Mouse (Mus musculus): ENCODE data around the gene Pcx. TPM values are rescaled to one million over a fixed set of nuclear protein-coding genes. Genes with fewer than 3 reads are reported as not detected.

Pcx gene
- polyA plus RNA-seq, 1 experiment from 2014 or later, result 38.6 TPM

GRCm38 (mm10) chr19:4593792-4594522, 83.7 kb downstream of the Pcx start:
- H3K9me3 ChIP-seq (ENCODE audit: low read length), result no peaks in the 10 kb centered on the region
- H3K36me3 ChIP-seq (ENCODE audit: insufficient read depth, low read length), result no peaks in the 10 kb centered on the region
- ATAC-seq (no peak), DNase-seq (ENCODE audit: low spot score) (no peak)
- no peaks in the 10 kb centered on the region for H3K4me1 ChIP-seq (ENCODE audit: insufficient read depth, low read depth, low read length)
- no peak overlapping the region for H3K4me2 ChIP-seq (replicated peaks; ENCODE audit: low read depth, low read length)
- H3K9ac ChIP-seq (replicated peaks; ENCODE audit: low read depth), result no peak overlapping the region
- TF ChIP-seq EP300 (IDR thresholded peaks at IDR 0.05), result no peak
- no peak for TF ChIP-seq CTCF (IDR thresholded peaks at IDR 0.05)
- no peak overlapping the region for H3K4me3 ChIP-seq (ENCODE audit: low read depth, low read length)
- no peak overlapping the region for H3K27ac ChIP-seq (ENCODE audit: low read length)
- WGBS, result 49% methylated on average over 7 of the region's 7 CpGs
- H3K27me3 ChIP-seq (replicated peaks; ENCODE audit: insufficient read depth, low read length), result no peaks in the 10 kb centered on the region

GRCm38 (mm10) chr19:4596071-4596470, 85.8 kb downstream of the Pcx start:
- WGBS, result 43% methylated on average over 2 of the region's 2 CpGs
- TF ChIP-seq CTCF (IDR thresholded peaks at IDR 0.05), result no peak
- TF ChIP-seq EP300 (IDR thresholded peaks at IDR 0.05), result no peak
- H3K36me3 ChIP-seq (ENCODE audit: insufficient read depth, low read length), result no peaks in the 10 kb centered on the region
- no peak overlapping the region for H3K27ac ChIP-seq (ENCODE audit: low read length)
- H3K9me3 ChIP-seq (ENCODE audit: low read length), result no peaks in the 10 kb centered on the region
- H3K4me2 ChIP-seq (replicated peaks; ENCODE audit: low read depth, low read length), result no peak overlapping the region
- no peak overlapping the region for H3K9ac ChIP-seq (replicated peaks; ENCODE audit: low read depth)
- no peaks in the 10 kb centered on the region for H3K27me3 ChIP-seq (replicated peaks; ENCODE audit: insufficient read depth, low read length)
- DNase-seq (ENCODE audit: low spot score) (no peak), ATAC-seq (no peak)
- H3K4me1 ChIP-seq (ENCODE audit: insufficient read depth, low read depth, low read length), result no peaks in the 10 kb centered on the region
- H3K4me3 ChIP-seq (ENCODE audit: low read depth, low read length), result no peak overlapping the region

GRCm38 (mm10) chr19:4602459-4602858, 92.2 kb downstream of the Pcx start:
- Histone ChIP-seq H3K4me2 (replicated peaks; ENCODE audit: low read depth, low read length) (no peak overlapping the region), H3K4me3 (ENCODE audit: low read depth, low read length) (no peak overlapping the region), H3K27me3 (replicated peaks; ENCODE audit: insufficient read depth, low read length) (no peaks in the 10 kb centered on the region), H3K9me3 (ENCODE audit: low read length) (no peaks in the 10 kb centered on the region), H3K9ac (replicated peaks; ENCODE audit: low read depth) (no peak overlapping the region), H3K36me3 (ENCODE audit: insufficient read depth, low read length) (no peaks in the 10 kb centered on the region), H3K27ac (ENCODE audit: low read length) (no peak overlapping the region), H3K4me1 (ENCODE audit: insufficient read depth, low read depth, low read length) (no peaks in the 10 kb centered on the region)
- no peak for ATAC-seq
- WGBS, result 88% methylated on average over 20 of the region's 20 CpGs
- TF ChIP-seq EP300 (IDR thresholded peaks at IDR 0.05) (no peak), CTCF (IDR thresholded peaks at IDR 0.05) (no peak)
- DNase-seq (ENCODE audit: low spot score), result no peak

GRCm38 (mm10) chr19:4603801-4604723, 93.8 kb downstream of the Pcx start:
- no peak overlapping the region for H3K9ac ChIP-seq (replicated peaks; ENCODE audit: low read depth)
- peak; percentile 91 for ATAC-seq
- DNase-seq (ENCODE audit: low spot score), result peak; percentile 83
- no peaks in the 10 kb centered on the region for H3K36me3 ChIP-seq (ENCODE audit: insufficient read depth, low read length)
- 32% methylated on average over 24 of the region's 24 CpGs for WGBS
- H3K27me3 ChIP-seq (replicated peaks; ENCODE audit: insufficient read depth, low read length), result no peaks in the 10 kb centered on the region
- H3K4me1 ChIP-seq (ENCODE audit: insufficient read depth, low read depth, low read length), result no peaks in the 10 kb centered on the region
- TF ChIP-seq CTCF (IDR thresholded peaks at IDR 0.05) (peak; percentile 81), EP300 (IDR thresholded peaks at IDR 0.05) (no peak)
- H3K9me3 ChIP-seq (ENCODE audit: low read length), result no peaks in the 10 kb centered on the region
- no peak overlapping the region for H3K4me2 ChIP-seq (replicated peaks; ENCODE audit: low read depth, low read length)
- no peak overlapping the region for H3K27ac ChIP-seq (ENCODE audit: low read length)
- H3K4me3 ChIP-seq (ENCODE audit: low read depth, low read length), result no peak overlapping the region

DNA sequence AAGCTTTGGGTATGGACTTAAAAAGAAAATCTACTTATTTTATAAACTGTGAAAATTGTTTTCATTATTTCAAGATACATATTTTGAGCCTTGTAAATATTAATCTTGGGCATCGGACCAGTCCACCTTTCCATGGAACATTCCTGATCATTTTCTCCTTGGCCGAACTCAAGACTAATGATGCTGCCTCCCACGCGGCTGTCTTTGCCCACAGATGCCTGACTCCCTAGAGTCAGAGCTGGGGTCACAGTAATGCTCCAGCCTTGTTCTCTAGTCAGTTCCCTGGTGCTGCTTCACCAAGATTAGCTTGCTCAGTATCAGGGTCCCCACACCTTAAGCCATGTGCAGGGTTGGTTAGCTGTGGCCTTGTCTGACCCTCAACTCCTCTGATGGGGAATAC, 95.4 kb downstream of the Pcx start:
- Histone ChIP-seq H3K27ac (ENCODE audit: low read length) (no peak overlapping the region), H3K9ac (replicated peaks; ENCODE audit: low read depth) (no peak overlapping the region)
- 72% methylated on average over 4 of the region's 4 CpGs for WGBS

GRCm38 (mm10) chr19:4607406-4607805, 97.1 kb downstream of the Pcx start:
- H3K9me3 ChIP-seq (ENCODE audit: low read length), result no peaks in the 10 kb centered on the region
- 93% methylated on average over 12 of the region's 12 CpGs for WGBS
- TF ChIP-seq EP300 (IDR thresholded peaks at IDR 0.05) (no peak), CTCF (IDR thresholded peaks at IDR 0.05) (no peak)

More for the DNA sequence above, 95.4 kb downstream of the Pcx start:
- DNase-seq (ENCODE audit: low spot score) (no peak), ATAC-seq (no peak)
- Histone ChIP-seq H3K4me1 (ENCODE audit: insufficient read depth, low read depth, low read length) (no peaks in the 10 kb centered on the region), H3K4me3 (ENCODE audit: low read depth, low read length) (no peak overlapping the region), H3K36me3 (ENCODE audit: insufficient read depth, low read length) (no peaks in the 10 kb centered on the region), H3K27me3 (replicated peaks; ENCODE audit: insufficient read depth, low read length) (no peaks in the 10 kb centered on the region), H3K9me3 (ENCODE audit: low read length) (no peaks in the 10 kb centered on the region), H3K4me2 (replicated peaks; ENCODE audit: low read depth, low read length) (no peak overlapping the region)
- no peak for TF ChIP-seq EP300 (IDR thresholded peaks at IDR 0.05)
- TF ChIP-seq CTCF (IDR thresholded peaks at IDR 0.05), result no peak

More at GRCm38 (mm10) chr19:4607406-4607805, 97.1 kb downstream of the Pcx start:
- Histone ChIP-seq H3K9ac (replicated peaks; ENCODE audit: low read depth) (no peak overlapping the region), H3K27me3 (replicated peaks; ENCODE audit: insufficient read depth, low read length) (no peaks in the 10 kb centered on the region), H3K36me3 (ENCODE audit: insufficient read depth, low read length) (no peaks in the 10 kb centered on the region), H3K27ac (ENCODE audit: low read length) (no peak overlapping the region), H3K4me2 (replicated peaks; ENCODE audit: low read depth, low read length) (no peak overlapping the region), H3K4me1 (ENCODE audit: insufficient read depth, low read depth, low read length) (no peaks in the 10 kb centered on the region), H3K4me3 (ENCODE audit: low read depth, low read length) (no peak overlapping the region)
- DNase-seq (ENCODE audit: low spot score) (no peak), ATAC-seq (no peak)
